Mouse (Mus musculus) hindbrain, embryonic 16.5 days (tissue): Measurements from ENCODE around the gene Prnp. TPM values are rescaled to one million over a fixed set of nuclear protein-coding genes. Genes with fewer than 3 reads are reported as not detected.

Experiments
- ATAC-seq: fragments of 200-750 bp; cut with Nextera tagmentation; 2 replicates; pipeline ENCODE4 v1.8.0; 2017; ENCODE audit warnings: moderate TSS enrichment, moderate library complexity
- H3K27ac ChIP-seq: fragments of 300-500 bp; sonication (generic); 2 replicates; pipeline ENCODE4 v1.5.1; 2014; ENCODE audit warnings: low read depth, mild to moderate bottlenecking, control low read depth, low read length, moderate library complexity
- H3K27me3 ChIP-seq: fragments of 300-500 bp; sonication (generic); replicated peaks from 2 replicates; pipeline ENCODE4 v1.6.1; 2014; ENCODE audit warnings: low read length; ENCODE audit not compliant: control insufficient read depth, insufficient read depth
- H3K36me3 ChIP-seq: fragments of 300-500 bp; sonication (generic); 2 replicates; pipeline ENCODE4 v1.6.1; 2014; ENCODE audit warnings: mild to moderate bottlenecking, low read length, moderate library complexity, mixed read lengths; ENCODE audit not compliant: control insufficient read depth, insufficient read depth
- H3K4me1 ChIP-seq: fragments of 300-500 bp; sonication (generic); 2 replicates; pipeline ENCODE4 v1.6.1; 2014; ENCODE audit warnings: low read depth, low read length; ENCODE audit not compliant: control insufficient read depth, insufficient read depth
- H3K4me2 ChIP-seq: fragments of 300-500 bp; sonication (generic); 2 replicates; pipeline ENCODE4 v1.6.1; 2014; ENCODE audit warnings: mild to moderate bottlenecking, low read length, control low read depth, moderate library complexity
- H3K4me3 ChIP-seq: fragments of 300-500 bp; sonication (generic); 2 replicates; pipeline ENCODE4 v1.5.1; 2014; ENCODE audit warnings: mild to moderate bottlenecking, low read length, control low read depth, moderate library complexity
- H3K9ac ChIP-seq: fragments of 300-500 bp; sonication (generic); 2 replicates; pipeline ENCODE4 v1.6.1; 2014; ENCODE audit warnings: low read depth, mild to moderate bottlenecking, control low read depth, low read length, moderate library complexity
- H3K9me3 ChIP-seq: fragments of 300-500 bp; sonication (generic); 2 replicates; pipeline ENCODE4 v1.6.1; 2014; ENCODE audit warnings: mild to moderate bottlenecking, low read length, moderate library complexity; ENCODE audit not compliant: control insufficient read depth
- WGBS: fragments of 180-500 bp; shearing (Covaris S2); extraction: QIAGEN DNeasy Blood & Tissue Kit; methylation state at CpG from one replicate; pipeline ENCODE4 v1.1.7; 2014; 5-methylcytosine and 5-hydroxymethylcytosine counted together
- polyA plus RNA-seq: library from polyadenylated mRNA; unstranded; fragments of >200 nt; fragmentation: Nextera tagmentation; extraction: Ambion mirVana; gene quantifications from 2 replicates; pipeline ENCODE4 v1.2.1, GENCODE M21; 2015

The Prnp gene
- polyA plus RNA-seq, 1 experiment from 2014 or later: 168 TPM

- 55% methylated on average over 4 of the region's 4 CpGs for WGBS
- H3K4me1 ChIP-seq: peaks cover 6% of the 10 kb centered on the region
- no peak overlapping the region for H3K4me3 ChIP-seq
- no peak overlapping the region for H3K4me2 ChIP-seq
- H3K9me3 ChIP-seq: no peaks in the 10 kb centered on the region
- no peaks in the 10 kb centered on the region for H3K27me3 ChIP-seq
- no peak; the same call in 1 of the 2 replicates for ATAC-seq
- H3K9ac ChIP-seq: no peak overlapping the region
- no peak overlapping the region for H3K27ac ChIP-seq
- no peaks in the 10 kb centered on the region for H3K36me3 ChIP-seq
Measured at GRCm38 (mm10) chr2:131881766-131882165, 28.0 kb upstream of the Prnp start.

GRCm38 (mm10) chr2:131883136-131883535 is 26.6 kb upstream of the Prnp start:
- Histone ChIP-seq H3K9ac (no peak overlapping the region), H3K4me3 (no peak overlapping the region), H3K27ac (no peak overlapping the region), H3K9me3 (no peaks in the 10 kb centered on the region), H3K4me1 (peaks cover 6% of the 10 kb centered on the region), H3K36me3 (no peaks in the 10 kb centered on the region), H3K27me3 (no peaks in the 10 kb centered on the region), H3K4me2 (no peak overlapping the region)
- ATAC-seq: peak; percentile 70
- WGBS: 43% methylated on average over 2 of the region's 2 CpGs

- H3K4me2 ChIP-seq: no peak overlapping the region
- H3K4me3 ChIP-seq: no peak overlapping the region
- H3K9me3 ChIP-seq: no peaks in the 10 kb centered on the region
- no peak overlapping the region for H3K9ac ChIP-seq
- H3K36me3 ChIP-seq: no peaks in the 10 kb centered on the region
- H3K27ac ChIP-seq: no peak overlapping the region
- H3K4me1 ChIP-seq: peaks cover 6% of the 10 kb centered on the region
- no peaks in the 10 kb centered on the region for H3K27me3 ChIP-seq
- 81% methylated on average over 6 of the region's 6 CpGs for WGBS
- no peak for ATAC-seq
Measured at GRCm38 (mm10) chr2:131886503-131887160, 23.1 kb upstream of the Prnp start.

GRCm38 (mm10) chr2:131888233-131888632 is 21.5 kb upstream of the Prnp start:
- no peaks in the 10 kb centered on the region for H3K36me3 ChIP-seq
- 87% methylated on average over 7 of the region's 7 CpGs for WGBS
- ATAC-seq: no peak

GRCm38 (mm10) chr2:131892534-131892933 is 17.2 kb upstream of the Prnp start:
- ATAC-seq: no peak
- Histone ChIP-seq H3K9me3 (no peaks in the 10 kb centered on the region), H3K36me3 (no peaks in the 10 kb centered on the region), H3K9ac (peak overlapping the region; percentile 13; the same call in 1 of the 2 replicates), H3K4me2 (no peak overlapping the region), H3K27ac (no peak overlapping the region), H3K27me3 (no peaks in the 10 kb centered on the region), H3K4me3 (no peak overlapping the region), H3K4me1 (no peaks in the 10 kb centered on the region)
- WGBS: 35% methylated on average over 5 of the region's 5 CpGs

More at GRCm38 (mm10) chr2:131888233-131888632, 21.5 kb upstream of the Prnp start:
- H3K4me2 ChIP-seq: no peak overlapping the region
- peaks cover 3% of the 10 kb centered on the region for H3K4me1 ChIP-seq
- H3K4me3 ChIP-seq: no peak overlapping the region
- no peaks in the 10 kb centered on the region for H3K27me3 ChIP-seq
- no peak overlapping the region for H3K27ac ChIP-seq
- H3K9ac ChIP-seq: no peak overlapping the region
- H3K9me3 ChIP-seq: no peaks in the 10 kb centered on the region

GRCm38 (mm10) chr2:131895106-131895505 is 14.6 kb upstream of the Prnp start:
- no peaks in the 10 kb centered on the region for H3K9me3 ChIP-seq
- no peak for ATAC-seq
- 75% methylated on average over 2 of the region's 2 CpGs for WGBS

GRCm38 (mm10) chr2:131896011-131896410 is 13.7 kb upstream of the Prnp start:
- H3K27me3 ChIP-seq: no peaks in the 10 kb centered on the region
- no peak overlapping the region for H3K4me2 ChIP-seq
- no peaks in the 10 kb centered on the region for H3K36me3 ChIP-seq
- H3K4me1 ChIP-seq: no peaks in the 10 kb centered on the region
- 92% methylated on average over 4 of the region's 4 CpGs for WGBS
- no peak for ATAC-seq
- no peak overlapping the region for H3K27ac ChIP-seq
- H3K9me3 ChIP-seq: no peaks in the 10 kb centered on the region
- H3K4me3 ChIP-seq: no peak overlapping the region
- H3K9ac ChIP-seq: no peak overlapping the region

More at GRCm38 (mm10) chr2:131895106-131895505, 14.6 kb upstream of the Prnp start:
- Histone ChIP-seq H3K4me2 (no peak overlapping the region), H3K27me3 (no peaks in the 10 kb centered on the region), H3K27ac (no peak overlapping the region), H3K36me3 (no peaks in the 10 kb centered on the region), H3K4me3 (no peak overlapping the region), H3K4me1 (no peaks in the 10 kb centered on the region), H3K9ac (no peak overlapping the region)

- WGBS: 83% methylated on average over 12 of the region's 12 CpGs
- Histone ChIP-seq H3K36me3 (no peaks in the 10 kb centered on the region), H3K27me3 (no peaks in the 10 kb centered on the region), H3K4me1 (no peaks in the 10 kb centered on the region), H3K9ac (no peak overlapping the region), H3K9me3 (no peaks in the 10 kb centered on the region), H3K4me2 (no peak overlapping the region), H3K27ac (no peak overlapping the region), H3K4me3 (no peak overlapping the region)
- ATAC-seq: no peak
Measured at GRCm38 (mm10) chr2:131897336-131898109, 12.2 kb upstream of the Prnp start.

- no peak overlapping the region for H3K4me3 ChIP-seq
- no peaks in the 10 kb centered on the region for H3K4me1 ChIP-seq
- H3K4me2 ChIP-seq: no peak overlapping the region
- 64% methylated on average over 3 of the region's 3 CpGs for WGBS
- no peak overlapping the region for H3K27ac ChIP-seq
- no peak overlapping the region for H3K9ac ChIP-seq
- no peaks in the 10 kb centered on the region for H3K36me3 ChIP-seq
- H3K27me3 ChIP-seq: no peaks in the 10 kb centered on the region
- no peak for ATAC-seq
- no peaks in the 10 kb centered on the region for H3K9me3 ChIP-seq
Measured at GRCm38 (mm10) chr2:131902423-131902822, 7.3 kb upstream of the Prnp start.
